Mouse (Mus musculus): ENCODE results near the gene Nav3. TPM values are rescaled to one million over a fixed set of nuclear protein-coding genes. Genes with fewer than 3 reads are reported as not detected.
"Not testable (repeated sequence)": the region's sequence is repeated elsewhere in the genome, so short reads cannot be mapped to it uniquely, and the experiment has no call there.

The Nav3 gene
- polyA plus RNA-seq, 1 experiment from 2014 or later, result 2.4 TPM

DNA sequence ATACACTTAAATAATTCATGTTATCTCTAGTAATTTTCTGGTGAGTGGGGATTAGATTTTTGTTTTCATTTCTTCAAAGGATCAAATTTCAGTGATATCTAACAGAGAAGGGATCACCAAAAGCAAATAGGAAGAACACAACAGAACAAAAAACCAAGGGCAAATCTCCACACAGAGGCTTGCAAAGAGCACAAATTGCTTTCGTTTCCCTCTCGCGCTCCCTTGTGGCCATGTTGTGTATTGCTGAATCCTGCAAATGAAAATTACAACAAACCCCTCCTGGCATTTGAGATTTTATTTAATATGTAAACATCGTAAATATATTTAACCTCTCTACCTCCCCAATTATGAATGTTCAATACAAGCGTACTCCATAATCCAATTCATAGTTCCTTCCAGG lies 370.8 kb downstream of the Nav3 start:
- Histone ChIP-seq H3K9ac (ENCODE audit: low read length) (no peak overlapping the region), H3K27me3 (ENCODE audit: control insufficient read depth, insufficient read depth, low read length) (no peaks in the 10 kb centered on the region), H3K27ac (ENCODE audit: low read length) (no peak overlapping the region), H3K36me3 (ENCODE audit: control insufficient read depth, insufficient read depth, low read length) (no peaks in the 10 kb centered on the region), H3K4me2 (ENCODE audit: low read depth, low read length) (no peak overlapping the region), H3K9me3 (replicated peaks; ENCODE audit: control insufficient read depth, low read length) (no peaks in the 10 kb centered on the region), H3K4me1 (ENCODE audit: control insufficient read depth, insufficient read depth, low read length) (no peaks in the 10 kb centered on the region), H3K4me3 (replicated peaks; ENCODE audit: low read length) (no peak overlapping the region)
- WGBS, result 6% methylated on average over 5 of the region's 5 CpGs
- no peak for ATAC-seq (ENCODE audit: insufficient read depth, low FRiP score)

DNA sequence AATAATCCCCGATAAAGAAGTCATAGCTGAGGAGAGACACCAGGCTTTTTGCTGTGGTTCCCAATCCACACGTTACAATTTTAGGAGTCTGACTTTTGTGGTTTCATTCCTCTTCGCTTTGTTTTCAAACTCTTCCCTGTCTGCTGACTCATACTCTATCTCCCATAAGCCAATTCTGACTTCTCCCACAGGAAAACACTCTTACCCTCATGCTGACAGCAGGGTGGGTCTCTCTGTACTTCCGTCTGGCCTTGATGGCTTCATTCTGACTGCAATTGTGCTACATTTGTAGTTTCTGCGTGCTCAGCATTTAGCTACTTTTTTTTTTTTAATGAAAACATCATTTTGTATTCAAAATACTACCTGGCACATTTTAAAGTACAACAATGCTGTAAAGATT lies 379.4 kb downstream of the Nav3 start:
- 80% methylated on average over 5 of the region's 5 CpGs for WGBS

DNA sequence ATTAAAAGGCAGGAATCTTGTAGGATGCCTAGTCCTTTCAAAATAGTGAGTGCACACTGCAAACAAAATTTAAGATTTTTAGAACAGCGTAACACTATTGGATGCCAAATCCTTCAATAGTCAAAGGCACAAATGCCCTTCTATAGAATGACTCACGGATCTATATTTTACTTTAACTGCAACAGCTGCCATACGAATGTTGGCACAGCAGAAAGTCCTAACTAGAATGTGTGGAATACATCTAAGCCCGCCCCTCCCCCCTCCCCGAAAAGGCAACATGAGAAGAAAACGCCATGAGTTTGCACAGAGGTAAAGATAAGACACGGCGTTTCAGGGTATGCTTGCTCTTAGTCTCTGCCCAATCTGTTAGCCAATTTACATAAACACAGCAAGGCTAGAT lies 383.6 kb downstream of the Nav3 start:
- H3K9me3 ChIP-seq (replicated peaks; ENCODE audit: control insufficient read depth, low read length), result no peaks in the 10 kb centered on the region
- no peaks in the 10 kb centered on the region for H3K27me3 ChIP-seq (ENCODE audit: control insufficient read depth, insufficient read depth, low read length)
- no peaks in the 10 kb centered on the region for H3K36me3 ChIP-seq (ENCODE audit: control insufficient read depth, insufficient read depth, low read length)
- H3K4me3 ChIP-seq (replicated peaks; ENCODE audit: low read length), result no peak overlapping the region
- 55% methylated on average over 8 of the region's 8 CpGs for WGBS
- no peak overlapping the region for H3K4me2 ChIP-seq (ENCODE audit: low read depth, low read length)
- ATAC-seq (ENCODE audit: insufficient read depth, low FRiP score), result no peak
- H3K9ac ChIP-seq (ENCODE audit: low read length), result no peak overlapping the region
- H3K27ac ChIP-seq (ENCODE audit: low read length), result no peak overlapping the region
- no peaks in the 10 kb centered on the region for H3K4me1 ChIP-seq (ENCODE audit: control insufficient read depth, insufficient read depth, low read length)

More for the DNA sequence above, 379.4 kb downstream of the Nav3 start:
- Histone ChIP-seq H3K27me3 (ENCODE audit: control insufficient read depth, insufficient read depth, low read length) (no peaks in the 10 kb centered on the region), H3K4me2 (ENCODE audit: low read depth, low read length) (no peak overlapping the region), H3K4me1 (ENCODE audit: control insufficient read depth, insufficient read depth, low read length) (no peaks in the 10 kb centered on the region), H3K9ac (ENCODE audit: low read length) (no peak overlapping the region), H3K9me3 (replicated peaks; ENCODE audit: control insufficient read depth, low read length) (no peaks in the 10 kb centered on the region), H3K4me3 (replicated peaks; ENCODE audit: low read length) (no peak overlapping the region), H3K36me3 (ENCODE audit: control insufficient read depth, insufficient read depth, low read length) (no peaks in the 10 kb centered on the region), H3K27ac (ENCODE audit: low read length) (no peak overlapping the region)
- no peak for ATAC-seq (ENCODE audit: insufficient read depth, low FRiP score)

DNA sequence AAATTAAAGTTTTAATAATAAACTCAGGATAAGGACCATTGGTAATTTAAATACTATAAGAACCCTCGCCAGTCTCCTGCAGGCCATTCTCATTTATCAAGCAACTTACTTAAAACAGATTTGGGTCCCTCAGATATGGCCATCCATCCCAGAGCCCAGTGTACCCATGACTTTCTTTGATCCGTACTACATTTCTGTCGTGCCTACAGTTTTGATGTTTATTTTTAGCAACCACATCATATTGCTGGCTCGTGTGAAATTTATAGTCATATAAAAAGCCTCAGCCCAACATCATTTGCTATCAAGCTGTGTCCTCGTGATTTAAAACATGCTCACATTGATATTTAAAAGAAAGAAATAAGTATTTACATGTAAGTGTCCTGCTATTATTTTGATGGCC lies 394.8 kb downstream of the Nav3 start:
- H3K27me3 ChIP-seq (ENCODE audit: control insufficient read depth, insufficient read depth, low read length), result no peaks in the 10 kb centered on the region
- H3K4me2 ChIP-seq (ENCODE audit: low read depth, low read length), result no peak overlapping the region
- no peak overlapping the region for H3K9ac ChIP-seq (ENCODE audit: low read length)
- ATAC-seq (ENCODE audit: insufficient read depth, low FRiP score), result no peak
- no peak overlapping the region for H3K27ac ChIP-seq (ENCODE audit: low read length)
- WGBS, result 66% methylated on average over 5 of the region's 5 CpGs
- no peak overlapping the region for H3K4me3 ChIP-seq (replicated peaks; ENCODE audit: low read length)
- H3K4me1 ChIP-seq (ENCODE audit: control insufficient read depth, insufficient read depth, low read length), result no peaks in the 10 kb centered on the region
- H3K9me3 ChIP-seq (replicated peaks; ENCODE audit: control insufficient read depth, low read length), result no peaks in the 10 kb centered on the region
- no peaks in the 10 kb centered on the region for H3K36me3 ChIP-seq (ENCODE audit: control insufficient read depth, insufficient read depth, low read length)

DNA sequence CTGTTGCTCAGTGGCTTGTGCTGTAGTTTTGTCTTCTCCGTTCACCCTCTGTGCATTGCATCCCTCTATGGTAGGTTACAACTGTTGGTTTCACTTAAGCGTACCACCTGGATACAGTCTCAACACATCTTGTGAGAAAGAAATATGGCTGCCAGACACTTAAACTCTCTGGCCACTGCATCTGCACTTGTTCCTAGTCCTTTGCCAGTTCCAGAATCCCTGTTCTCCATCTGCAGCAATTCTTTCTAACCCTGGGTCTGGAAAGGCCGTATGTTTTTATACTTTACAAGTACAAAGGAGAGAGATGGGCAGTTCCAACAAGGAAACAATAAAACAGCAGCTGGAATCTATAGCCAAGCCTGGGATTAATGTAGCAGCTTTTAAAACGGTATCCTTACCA lies 418.5 kb downstream of the Nav3 start:
- Histone ChIP-seq H3K4me2 (ENCODE audit: low read depth, low read length) (no peak overlapping the region), H3K27me3 (ENCODE audit: control insufficient read depth, insufficient read depth, low read length) (no peaks in the 10 kb centered on the region), H3K27ac (ENCODE audit: low read length) (no peak overlapping the region), H3K9ac (ENCODE audit: low read length) (no peak overlapping the region), H3K36me3 (ENCODE audit: control insufficient read depth, insufficient read depth, low read length) (no peaks in the 10 kb centered on the region), H3K9me3 (replicated peaks; ENCODE audit: control insufficient read depth, low read length) (no peaks in the 10 kb centered on the region), H3K4me3 (replicated peaks; ENCODE audit: low read length) (no peak overlapping the region), H3K4me1 (ENCODE audit: control insufficient read depth, insufficient read depth, low read length) (no peaks in the 10 kb centered on the region)
- WGBS, result 74% methylated on average over 4 of the region's 4 CpGs
- ATAC-seq (ENCODE audit: insufficient read depth, low FRiP score), result no peak

DNA sequence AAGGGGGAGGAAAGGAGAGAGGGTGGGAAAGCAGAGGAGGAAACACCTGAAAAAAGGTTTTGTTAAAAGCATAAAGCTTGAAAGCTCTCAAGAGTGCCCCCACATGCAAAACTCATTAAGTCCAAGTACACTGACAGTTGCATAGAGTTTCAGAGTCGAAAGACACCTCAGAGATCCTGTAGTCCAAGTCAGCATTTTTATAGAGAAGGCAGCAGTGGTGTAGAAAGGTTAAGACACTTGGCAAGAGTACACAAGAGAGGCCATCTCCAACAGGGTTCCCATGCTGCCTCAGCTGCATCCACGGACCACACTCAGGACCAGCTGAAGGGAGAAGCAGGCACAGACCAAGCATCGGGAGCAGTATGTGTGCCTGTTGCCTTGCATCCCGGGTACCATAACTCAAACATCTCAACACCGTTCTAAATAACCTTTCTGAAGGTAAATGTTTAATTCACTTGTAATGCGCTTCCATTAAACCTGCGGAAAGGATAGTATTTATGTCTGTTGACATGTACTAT lies 421.4 kb downstream of the Nav3 start:
- H3K4me1 ChIP-seq (ENCODE audit: control insufficient read depth, insufficient read depth, low read length), result no peaks in the 10 kb centered on the region
- 75% methylated on average over 7 of the region's 7 CpGs for WGBS
- H3K4me3 ChIP-seq (replicated peaks; ENCODE audit: low read length), result no peak overlapping the region
- no peaks in the 10 kb centered on the region for H3K9me3 ChIP-seq (replicated peaks; ENCODE audit: control insufficient read depth, low read length)
- H3K36me3 ChIP-seq (ENCODE audit: control insufficient read depth, insufficient read depth, low read length), result no peaks in the 10 kb centered on the region
- no peaks in the 10 kb centered on the region for H3K27me3 ChIP-seq (ENCODE audit: control insufficient read depth, insufficient read depth, low read length)
- no peak overlapping the region for H3K9ac ChIP-seq (ENCODE audit: low read length)
- no peak overlapping the region for H3K4me2 ChIP-seq (ENCODE audit: low read depth, low read length)
- no peak overlapping the region for H3K27ac ChIP-seq (ENCODE audit: low read length)
- ATAC-seq (ENCODE audit: insufficient read depth, low FRiP score), result no peak

DNA sequence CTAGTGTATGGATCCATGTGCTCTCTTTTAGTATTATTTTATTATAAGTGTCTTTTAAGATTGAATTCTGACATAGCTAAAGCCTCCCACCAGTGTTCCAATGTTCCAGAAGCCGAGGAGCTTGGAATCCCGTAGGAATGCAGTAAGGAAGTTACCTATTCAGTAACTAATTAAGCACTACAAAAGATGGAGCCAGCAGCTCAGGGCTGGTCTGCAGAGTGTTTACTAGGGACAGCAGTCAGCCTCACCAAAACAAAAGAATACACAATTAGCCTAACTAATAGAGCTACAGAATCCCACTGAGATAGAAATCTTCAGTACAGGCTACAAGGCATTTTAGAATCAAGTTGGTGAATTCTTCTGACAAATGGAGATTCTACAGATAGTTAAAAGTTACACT lies 431.1 kb downstream of the Nav3 start:
- not testable (repeated sequence) for H3K36me3 ChIP-seq (ENCODE audit: control insufficient read depth, insufficient read depth, low read length); H3K4me2 ChIP-seq (ENCODE audit: low read depth, low read length); H3K4me3 ChIP-seq (replicated peaks; ENCODE audit: low read length); H3K9ac ChIP-seq (ENCODE audit: low read length); H3K9me3 ChIP-seq (replicated peaks; ENCODE audit: control insufficient read depth, low read length); H3K4me1 ChIP-seq (ENCODE audit: control insufficient read depth, insufficient read depth, low read length); H3K27ac ChIP-seq (ENCODE audit: low read length); ATAC-seq (ENCODE audit: insufficient read depth, low FRiP score); H3K27me3 ChIP-seq (ENCODE audit: control insufficient read depth, insufficient read depth, low read length)
- WGBS, result 70% methylated on average over 2 of the region's 2 CpGs

DNA sequence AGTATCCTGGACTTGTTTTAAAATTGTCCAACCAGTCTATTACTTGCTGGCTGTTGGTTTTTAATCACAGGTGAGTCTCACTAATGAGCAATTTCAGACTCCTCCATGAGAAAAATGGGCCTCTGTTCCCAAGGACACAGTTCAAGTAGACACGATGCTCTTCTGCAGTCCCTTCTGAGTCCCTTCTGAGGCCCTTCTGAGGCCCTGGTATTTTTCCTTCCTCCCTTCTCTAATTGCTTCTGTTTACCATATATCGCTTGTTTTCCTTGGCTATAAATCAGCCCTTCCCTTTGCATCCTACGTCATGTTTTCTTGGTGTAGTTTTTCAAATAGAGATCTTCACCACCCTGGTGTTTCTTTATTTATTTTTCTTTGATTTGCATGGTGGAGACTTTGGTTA lies 433.9 kb downstream of the Nav3 start:
- WGBS, result 69% methylated on average over 3 of the region's 3 CpGs
- Histone ChIP-seq H3K9ac (ENCODE audit: low read length) (no peak overlapping the region), H3K36me3 (ENCODE audit: control insufficient read depth, insufficient read depth, low read length) (no peaks in the 10 kb centered on the region), H3K27ac (ENCODE audit: low read length) (no peak overlapping the region), H3K4me2 (ENCODE audit: low read depth, low read length) (no peak overlapping the region), H3K4me3 (replicated peaks; ENCODE audit: low read length) (no peak overlapping the region), H3K9me3 (replicated peaks; ENCODE audit: control insufficient read depth, low read length) (no peaks in the 10 kb centered on the region), H3K27me3 (ENCODE audit: control insufficient read depth, insufficient read depth, low read length) (no peaks in the 10 kb centered on the region), H3K4me1 (ENCODE audit: control insufficient read depth, insufficient read depth, low read length) (no peaks in the 10 kb centered on the region)
- ATAC-seq (ENCODE audit: insufficient read depth, low FRiP score), result no peak

DNA sequence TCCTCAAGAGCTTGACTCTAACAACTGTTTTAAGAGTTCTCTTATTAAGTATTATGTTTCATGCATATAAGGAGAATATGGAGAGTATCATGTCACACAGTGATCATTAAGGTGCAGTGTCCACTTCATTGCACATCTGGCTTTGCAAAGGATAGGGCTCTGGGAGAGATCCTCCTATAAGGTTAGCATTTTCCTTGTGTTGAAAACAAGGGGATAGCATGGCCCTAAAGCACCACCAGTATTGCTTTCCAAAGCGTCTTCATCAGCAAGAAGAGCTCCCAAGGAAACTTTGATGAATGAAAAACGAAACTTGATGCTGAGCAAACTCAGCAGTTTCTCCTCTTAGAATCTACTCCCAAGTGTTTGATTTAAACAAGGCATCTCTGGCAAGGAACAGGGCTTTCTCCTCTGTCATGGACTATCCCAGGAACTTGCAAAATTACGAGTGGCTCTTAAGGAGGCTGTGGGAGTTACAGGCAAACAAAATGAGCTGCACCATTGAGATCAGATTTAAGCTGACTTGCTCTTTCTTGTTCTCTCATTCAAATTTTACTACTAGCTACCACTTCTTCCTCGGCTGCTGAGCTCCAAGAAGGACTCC lies 436.6 kb downstream of the Nav3 start:
- no peaks in the 10 kb centered on the region for H3K9me3 ChIP-seq (replicated peaks; ENCODE audit: control insufficient read depth, low read length)
- no peak overlapping the region for H3K4me3 ChIP-seq (replicated peaks; ENCODE audit: low read length)
- no peak overlapping the region for H3K9ac ChIP-seq (ENCODE audit: low read length)
- no peaks in the 10 kb centered on the region for H3K27me3 ChIP-seq (ENCODE audit: control insufficient read depth, insufficient read depth, low read length)
- ATAC-seq (ENCODE audit: insufficient read depth, low FRiP score), result no peak
- 51% methylated on average over 4 of the region's 4 CpGs for WGBS
- no peak overlapping the region for H3K4me2 ChIP-seq (ENCODE audit: low read depth, low read length)
- H3K36me3 ChIP-seq (ENCODE audit: control insufficient read depth, insufficient read depth, low read length), result no peaks in the 10 kb centered on the region
- no peaks in the 10 kb centered on the region for H3K4me1 ChIP-seq (ENCODE audit: control insufficient read depth, insufficient read depth, low read length)
- H3K27ac ChIP-seq (ENCODE audit: low read length), result no peak overlapping the region
